Comparison of ENCODE assay signal across 8 mouse cellular contexts in the genomic region with DNA sequence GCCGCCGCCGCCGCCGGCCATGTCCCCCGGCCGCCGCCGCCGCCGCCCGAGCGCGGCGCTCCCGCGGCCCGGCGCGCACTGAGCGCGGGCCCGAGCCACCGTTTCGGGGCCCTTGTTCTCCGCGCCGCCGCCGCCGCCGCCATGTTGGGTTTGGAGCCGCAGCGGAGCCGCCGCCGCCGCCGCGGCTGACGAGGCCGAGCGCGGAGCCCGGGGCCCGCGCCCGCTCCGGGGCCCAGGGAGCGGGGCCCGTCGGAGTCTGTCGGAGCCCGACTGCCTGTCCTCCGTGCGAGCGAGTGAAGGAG. TPM values are rescaled to one million over a fixed set of nuclear protein-coding genes. Genes with fewer than 3 reads are reported as not detected.
DNase-seq lines count a peak whose midpoint lies in the region; ATAC-seq and TF ChIP-seq lines count a peak whose summit lies in the region.

No protein-coding gene starts in this region.

- intact Hi-C loops in heart, postnatal 36 days (cut with DNase I), result loop anchor here (2.0 to 5.0 kb wide), 3 partner anchors 32 to 66 kb away; no protein-coding TSS in a partner anchor
- intact Hi-C loops in left cerebral cortex, postnatal 4 days (cut with DNase I), result loop anchor here (10.0 kb wide), 1 partner anchor 54 kb away; no protein-coding TSS in a partner anchor

- TF ChIP-seq POLR2A in CH12.LX (IDR thresholded peaks at IDR 0.05; ENCODE audit: low read depth, low read length), result no peak

- dilution Hi-C loops in CH12.LX (cut with MboI; ENCODE audit: extremely low pct_ligation_motif_present, extremely low pct_unique_long_range_greater_than_20kb, low sequenced_read_pairs), result no loop called here

- no peak for DNase-seq in heart, postnatal 36 days
- DNase-seq in CH12.LX (ENCODE audit: extremely low read depth), result no peak
- no peak for DNase-seq in left cerebral cortex, postnatal 4 days
- DNase-seq in right cerebral cortex, postnatal 25 days, result no peak
- no peak for DNase-seq in cerebellum, postnatal 4 days (ENCODE audit: low spot score in 2 of 2)

- TF ChIP-seq RAD21 in CH12.LX (IDR thresholded peaks at IDR 0.05; ENCODE audit: low read depth, low read length), result no peak

- peaks cover 29% of the 10 kb centered on the region for H3K4me1 ChIP-seq in heart, embryonic 11.5 days (ENCODE audit: control insufficient read depth, insufficient read depth, low read length)
- peaks cover 13 to 55% of the 10 kb centered on the region in 2 experiments for H3K4me1 ChIP-seq in CH12.LX (ENCODE audit: control insufficient read depth in 1 of 2, insufficient read depth in 2 of 2)
- peaks cover 32% of the 10 kb centered on the region for H3K4me1 ChIP-seq in forebrain, embryonic 13.5 days
- peaks cover 67% of the 10 kb centered on the region for H3K4me1 ChIP-seq in liver, embryonic 15.5 days (replicated peaks)

- H3K4me3 ChIP-seq in heart, embryonic 11.5 days (ENCODE audit: low read depth, low read length), result peak overlapping the region; percentile 100
- peak overlapping the region; percentile 91 to 99 (median 91) for H3K4me3 ChIP-seq in CH12.LX (replicated peaks in 1 of 3; ENCODE audit: low read depth in 2 of 3, low read length in 2 of 3, poor library complexity in 1 of 3)
- peak overlapping the region; percentile 99 for H3K4me3 ChIP-seq in forebrain, embryonic 13.5 days
- peak overlapping the region; percentile 100 for H3K4me3 ChIP-seq in liver, embryonic 15.5 days (replicated peaks)

- TF ChIP-seq EP300 in CH12.LX (IDR thresholded peaks at IDR 0.05; ENCODE audit: low read length), result no peak

- no peaks in the 10 kb centered on the region for H3K9me3 ChIP-seq in heart, embryonic 11.5 days (replicated peaks; ENCODE audit: control insufficient read depth, low read length)
- H3K9me3 ChIP-seq in CH12.LX (replicated peaks; ENCODE audit: low read length), result no peaks in the 10 kb centered on the region
- H3K9me3 ChIP-seq in forebrain, embryonic 13.5 days (replicated peaks), result no peaks in the 10 kb centered on the region
- H3K9me3 ChIP-seq in liver, embryonic 15.5 days (replicated peaks), result no peaks in the 10 kb centered on the region

- no peak for ATAC-seq in heart, embryonic 11.5 days (replicated peaks; ENCODE audit: insufficient number of reproducible peaks, low FRiP score, low TSS enrichment)
- ATAC-seq in forebrain, embryonic 13.5 days, result no peak; the same call in 1 of the 2 replicates
- ATAC-seq in liver, embryonic 15.5 days (ENCODE audit: insufficient read depth), result no peak

- no peaks in the 10 kb centered on the region for H3K36me3 ChIP-seq in heart, embryonic 11.5 days (ENCODE audit: control insufficient read depth, insufficient read depth, low read length)
- peaks cover 0 to 3% of the 10 kb centered on the region in 2 experiments for H3K36me3 ChIP-seq in CH12.LX (replicated peaks in 1 of 2; ENCODE audit: control insufficient read depth in 1 of 2, insufficient read depth in 1 of 2, low read length in 1 of 2)
- no peaks in the 10 kb centered on the region for H3K36me3 ChIP-seq in forebrain, embryonic 13.5 days (ENCODE audit: poor library complexity, severe bottlenecking)
- H3K36me3 ChIP-seq in liver, embryonic 15.5 days (replicated peaks), result no peaks in the 10 kb centered on the region

- peak overlapping the region; percentile 99 for H3K9ac ChIP-seq in heart, embryonic 11.5 days (ENCODE audit: low read depth, low read length)
- peak overlapping the region; percentile 94 for H3K9ac ChIP-seq in CH12.LX (ENCODE audit: insufficient read depth, low read depth)
- H3K9ac ChIP-seq in forebrain, embryonic 13.5 days, result peak overlapping the region; percentile 99
- peak overlapping the region; percentile 100 for H3K9ac ChIP-seq in liver, embryonic 15.5 days

- under 1% methylated on average over 41 of the region's 57 CpGs for WGBS in heart, embryonic 11.5 days (ENCODE audit: insufficient replicate concordance)
- under 1% methylated on average over 40 of the region's 57 CpGs for WGBS in forebrain, embryonic 13.5 days
- under 1% methylated on average over 47 of the region's 57 CpGs for WGBS in liver, embryonic 15.5 days (ENCODE audit: insufficient replicate concordance)

- peak overlapping the region; percentile 93 for H3K27ac ChIP-seq in heart, embryonic 11.5 days (ENCODE audit: low read depth, low read length)
- H3K27ac ChIP-seq in CH12.LX (ENCODE audit: insufficient read depth, low read depth), result no peak overlapping the region
- H3K27ac ChIP-seq in forebrain, embryonic 13.5 days, result peak overlapping the region; percentile 91
- H3K27ac ChIP-seq in liver, embryonic 15.5 days (replicated peaks), result peak overlapping the region; percentile 94

- TF ChIP-seq CTCF in CH12.LX (conservative IDR thresholded peaks at IDR 0.05 in 1 of 2, IDR thresholded peaks at IDR 0.05 in 1 of 2; ENCODE audit: low read depth in 2 of 2, low read length in 2 of 2), result no peak

- no peaks in the 10 kb centered on the region for H3K27me3 ChIP-seq in heart, embryonic 11.5 days (ENCODE audit: control insufficient read depth, insufficient read depth, low read length)
- no peaks in the 10 kb centered on the region for H3K27me3 ChIP-seq in CH12.LX (replicated peaks)
- no peaks in the 10 kb centered on the region for H3K27me3 ChIP-seq in forebrain, embryonic 13.5 days
- H3K27me3 ChIP-seq in liver, embryonic 15.5 days, result no peaks in the 10 kb centered on the region

- H3K4me2 ChIP-seq in heart, embryonic 11.5 days, result peak overlapping the region; percentile 89
- no peak overlapping the region for H3K4me2 ChIP-seq in CH12.LX (ENCODE audit: insufficient read depth, low read depth, poor library complexity, severe bottlenecking)
- H3K4me2 ChIP-seq in forebrain, embryonic 13.5 days, result peak overlapping the region; percentile 94
- H3K4me2 ChIP-seq in liver, embryonic 15.5 days, result peak overlapping the region; percentile 85

- in situ Hi-C loops in CH12.LX (cut with MboI; ENCODE audit: low pct_ligation_motif_present, low pct_unique_long_range_greater_than_20kb, low sequenced_read_pairs), result no loop called here

- peaks cover 44% of the 10 kb centered on the region for H3K79me2 ChIP-seq in CH12.LX (replicated peaks; ENCODE audit: control insufficient read depth, extremely low read depth, insufficient read depth, poor library complexity, severe bottlenecking)

TF ChIP-seq in CH12.LX, 34 proteins besides CTCF, POLR2A, EP300 and RAD21:
- no peak for TF ChIP-seq PAX5 (IDR thresholded peaks at IDR 0.05; ENCODE audit: low read length)
- no peak for TF ChIP-seq MAX (IDR thresholded peaks at IDR 0.05; ENCODE audit: low read length)
- no peak for TF ChIP-seq JUN (IDR thresholded peaks at IDR 0.05; ENCODE audit: insufficient read depth, low read depth, low read length)
- TF ChIP-seq JUND (conservative IDR thresholded peaks at IDR 0.05; ENCODE audit: low read depth, low read length), result no peak
- TF ChIP-seq CHD2 (IDR thresholded peaks at IDR 0.05; ENCODE audit: low read length), result no peak
- no peak for TF ChIP-seq ETS1 (conservative IDR thresholded peaks at IDR 0.05; ENCODE audit: low read depth, low read length)
- TF ChIP-seq UBTF (IDR thresholded peaks at IDR 0.05; ENCODE audit: low read depth, low read length), result no peak
- no peak for TF ChIP-seq NRF1 (IDR thresholded peaks at IDR 0.05; ENCODE audit: low read depth, low read length)

RNA-seq across cellular contexts. Expression of a gene that starts 0.2 kb away (rescaled TPM):
- polyA plus RNA-seq in heart, embryonic 11.5 days (2014; fragmentation: Nextera tagmentation; extraction: Ambion mirVana), result 15.5 and 18.6 TPM in 2 replicates
- total RNA-seq in heart, postnatal 36 days (2021), result 10 to 100 TPM; 33.0 to 35.8 TPM
- total RNA-seq in CH12.LX (2012; rRNA removed), result 13.6 and 14.3 TPM in 2 replicates
- total RNA-seq in CH12.LX (2014; rRNA removed), result 12.1 and 14.9 TPM in 2 replicates
- polyA plus RNA-seq in CH12.LX (2012; ENCODE audit: insufficient read length, low read depth), result 18.3 and 29.2 TPM in 2 replicates
- polyA plus RNA-seq in forebrain, embryonic 13.5 days (2015; fragmentation: Nextera tagmentation; extraction: Ambion mirVana), result 16.0 and 16.4 TPM in 2 replicates
- polyA plus RNA-seq in liver, embryonic 15.5 days (2015; fragmentation: Nextera tagmentation; extraction: Ambion mirVana), result 7.9 and 12.1 TPM in 2 replicates
- 100 to 1,000 TPM; 114 to 125 TPM for total RNA-seq in left cerebral cortex, postnatal 4 days (2021)

RNA-seq across cellular contexts. Expression of a gene that starts 40.3 kb away (rescaled TPM):
- polyA plus RNA-seq in heart, embryonic 11.5 days (2014; fragmentation: Nextera tagmentation; extraction: Ambion mirVana), result not detected in 2 replicates
- total RNA-seq in heart, postnatal 36 days (2021), result not detected
- total RNA-seq in CH12.LX (2012; rRNA removed), result not detected in 2 replicates
- not detected in 2 replicates for total RNA-seq in CH12.LX (2014; rRNA removed)
- not detected in 2 replicates for polyA plus RNA-seq in CH12.LX (2012; ENCODE audit: insufficient read length, low read depth)
- polyA plus RNA-seq in forebrain, embryonic 13.5 days (2015; fragmentation: Nextera tagmentation; extraction: Ambion mirVana), result 0.05 and 0.06 TPM in 2 replicates
- 3.8 and 4.3 TPM in 2 replicates for polyA plus RNA-seq in liver, embryonic 15.5 days (2015; fragmentation: Nextera tagmentation; extraction: Ambion mirVana)
- not detected for total RNA-seq in left cerebral cortex, postnatal 4 days (2021)
